Mouse (Mus musculus) megakaryocyte-erythroid progenitor cell, adult 5-6 weeks (primary cell): ENCODE measurements around the gene Trmt10b. TPM values are rescaled to one million over a fixed set of nuclear protein-coding genes. Genes with fewer than 3 reads are reported as not detected.

Experiments used
- ATAC-seq: replicated peaks from 2 replicates; pipeline ENCODE4 v1.8.0; 2016; ENCODE audit warnings: mild to moderate bottlenecking, inconsistent platforms; ENCODE audit not compliant: severe bottlenecking, poor library complexity, low FRiP score, low TSS enrichment
- total RNA-seq, 2 experiments: library from RNA; stranded (forward) in 1 of 2; stranded (reverse) in 1 of 2; fragments of 200-1000, 215-1000 nt in 1 of 2; fragments of >200 nt in 1 of 2; fragmentation: Nextera tagmentation in 1 of 2; gene quantifications; 2 replicates each; pipeline ENCODE4 v1.2.3; 2014 to 2017

Trmt10b gene
- total RNA-seq (2014; fragmentation: Nextera tagmentation) (10.8 and 17.8 TPM in 2 replicates), total RNA-seq (2017) (13.3 and 38.4 TPM in 2 replicates)

GRCm38 (mm10) chr4:45296662-45297564 lies at the start of gene Trmt10b:
TSS of gene Trmt10b (plus strand) at chr4:45297127.
- peak; percentile 99 for ATAC-seq

DNA sequence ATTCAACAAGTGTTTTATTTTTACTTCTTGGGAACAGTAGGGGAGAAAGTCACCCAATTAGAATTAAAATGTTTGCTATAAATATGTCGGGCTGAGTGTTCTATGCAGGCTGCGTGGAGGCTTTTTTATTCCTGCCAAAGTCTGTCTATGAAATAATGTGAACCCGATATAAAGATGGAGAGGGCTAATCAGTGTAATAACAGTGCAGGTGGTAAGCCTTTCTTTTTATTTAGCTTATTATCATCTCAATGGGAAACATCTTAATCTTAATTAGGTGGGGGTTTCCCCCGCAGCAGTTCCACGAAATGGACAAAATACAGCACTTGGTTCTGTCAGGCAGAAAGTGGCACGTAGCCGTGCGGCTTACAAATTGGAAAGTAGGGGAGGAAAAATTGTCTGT lies 45.7 kb upstream of the Trmt10b start:
- no peak for ATAC-seq

DNA sequence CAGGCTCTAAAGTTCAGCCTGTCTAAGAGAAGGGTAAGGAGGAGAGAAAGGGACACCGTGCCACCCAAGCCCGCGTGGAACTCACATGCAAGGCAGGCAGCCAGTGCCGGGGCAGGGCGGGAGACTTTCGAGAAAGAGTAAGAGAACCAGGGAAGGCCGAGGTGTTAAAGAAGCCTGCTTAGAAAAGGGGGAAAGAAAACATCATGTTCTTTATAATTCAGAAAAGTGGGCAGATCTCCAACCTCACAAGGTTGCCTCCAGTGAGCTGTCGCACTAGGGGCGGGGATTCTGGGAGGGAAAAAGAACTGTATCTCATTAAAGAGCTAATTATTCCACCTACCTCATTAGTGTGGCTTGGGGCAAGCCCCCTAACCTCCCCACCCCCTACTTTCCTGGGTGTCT lies 44.1 kb upstream of the Trmt10b start:
- ATAC-seq: no peak

DNA sequence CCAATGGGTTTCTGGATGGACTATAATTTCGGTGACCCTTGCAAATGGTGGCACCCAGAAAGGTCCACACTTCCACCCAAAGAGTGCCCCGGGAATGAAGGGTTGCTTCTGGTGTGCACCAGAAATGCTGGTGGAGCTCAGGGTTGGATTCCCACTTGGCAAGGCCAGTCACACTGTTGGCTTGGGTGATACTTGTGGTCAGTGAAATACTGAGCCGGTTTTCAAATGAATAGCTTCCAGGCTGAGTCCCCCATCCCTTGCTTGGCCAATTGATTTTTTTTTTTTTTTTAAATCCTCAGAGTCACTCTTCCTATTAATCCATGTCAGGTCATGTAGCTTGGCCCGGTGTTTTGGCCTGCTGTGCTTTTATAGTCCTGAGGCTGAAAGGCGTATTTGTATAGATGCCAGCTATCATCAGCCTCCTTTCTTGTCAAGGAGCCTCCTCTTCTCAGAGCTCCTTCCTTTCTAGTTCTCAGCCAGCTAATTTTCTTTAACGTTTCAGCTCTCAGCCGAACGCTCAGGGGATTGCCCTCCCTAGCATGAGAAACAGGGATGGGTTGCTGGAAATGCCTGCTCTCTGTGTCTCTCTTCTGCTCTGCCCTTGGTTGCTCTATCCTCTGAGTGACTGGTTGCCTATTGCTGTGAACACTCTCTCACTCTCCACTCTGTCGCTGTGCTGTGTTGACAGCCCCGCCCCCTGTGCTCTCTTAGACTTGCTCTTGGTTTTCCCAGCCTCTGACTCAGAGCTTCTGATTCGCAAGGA lies 42.9 kb upstream of the Trmt10b start:
- no peak for ATAC-seq

GRCm38 (mm10) chr4:45259232-45259832 lies 37.6 kb upstream of the Trmt10b start:
- ATAC-seq: no peak

GRCm38 (mm10) chr4:45261551-45261950 lies 35.4 kb upstream of the Trmt10b start:
- ATAC-seq: no peak

GRCm38 (mm10) chr4:45267883-45268282 lies 29.0 kb upstream of the Trmt10b start:
- peak; percentile 96 for ATAC-seq

DNA sequence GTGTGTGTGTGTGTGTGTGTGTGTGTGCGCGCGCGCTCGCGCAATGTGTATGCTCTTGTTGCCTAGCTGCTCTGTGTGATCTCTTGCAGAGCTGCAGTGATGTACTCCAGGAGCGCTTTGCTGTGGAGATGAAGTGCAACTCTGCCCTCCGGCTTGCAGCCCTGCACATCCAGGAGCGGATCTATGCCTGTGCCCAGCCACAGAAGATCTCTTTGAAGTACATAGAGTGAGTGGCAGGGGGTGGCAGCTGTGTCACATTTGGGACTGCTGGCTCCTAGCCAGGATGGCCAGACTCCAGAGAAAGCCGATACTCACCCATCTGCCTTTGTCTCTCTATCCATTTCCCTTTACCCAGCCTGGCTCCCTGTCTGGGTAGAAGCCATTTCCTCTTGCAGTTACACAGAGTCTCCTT lies 25.9 kb upstream of the Trmt10b start:
- no peak for ATAC-seq

DNA sequence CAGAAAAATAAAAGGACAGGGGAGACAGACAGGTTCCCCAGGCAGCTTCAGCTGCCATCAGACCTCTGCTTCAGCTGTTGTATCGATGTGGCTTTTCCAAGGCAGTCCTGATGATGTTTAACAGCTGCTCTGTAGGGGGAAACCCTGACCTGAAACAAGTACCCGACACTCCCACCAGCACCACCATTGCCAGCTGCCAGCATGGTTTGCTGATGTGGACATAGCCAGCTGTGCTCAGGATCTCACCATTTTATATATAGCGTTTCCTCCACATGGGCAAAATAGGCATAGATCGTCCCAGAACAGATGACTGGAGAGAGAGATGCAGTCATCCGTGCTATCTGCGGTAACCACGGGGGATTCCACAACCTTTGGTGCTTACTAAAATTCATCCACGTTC lies 21.2 kb upstream of the Trmt10b start:
- no peak for ATAC-seq

DNA sequence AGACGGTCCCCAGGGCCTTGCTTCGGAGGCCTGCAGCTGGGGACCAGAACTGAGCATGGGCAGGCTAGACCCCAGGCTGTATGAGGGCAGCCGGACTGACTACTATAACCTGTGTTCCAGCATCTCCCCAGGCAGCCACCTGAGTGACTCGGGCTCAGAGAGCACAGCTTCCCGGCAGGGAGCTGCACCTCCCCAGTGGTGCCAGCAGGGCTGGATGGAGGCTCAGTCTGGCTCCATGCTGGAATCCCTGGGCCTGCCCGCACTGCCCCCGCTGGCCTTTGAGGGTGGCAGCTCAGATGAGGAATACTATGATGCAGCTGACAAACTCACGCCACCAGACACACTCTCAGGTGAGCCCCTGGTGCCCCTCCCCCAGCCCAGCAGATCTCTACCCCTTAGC lies 17.6 kb upstream of the Trmt10b start:
- ATAC-seq: peak; percentile 79

DNA sequence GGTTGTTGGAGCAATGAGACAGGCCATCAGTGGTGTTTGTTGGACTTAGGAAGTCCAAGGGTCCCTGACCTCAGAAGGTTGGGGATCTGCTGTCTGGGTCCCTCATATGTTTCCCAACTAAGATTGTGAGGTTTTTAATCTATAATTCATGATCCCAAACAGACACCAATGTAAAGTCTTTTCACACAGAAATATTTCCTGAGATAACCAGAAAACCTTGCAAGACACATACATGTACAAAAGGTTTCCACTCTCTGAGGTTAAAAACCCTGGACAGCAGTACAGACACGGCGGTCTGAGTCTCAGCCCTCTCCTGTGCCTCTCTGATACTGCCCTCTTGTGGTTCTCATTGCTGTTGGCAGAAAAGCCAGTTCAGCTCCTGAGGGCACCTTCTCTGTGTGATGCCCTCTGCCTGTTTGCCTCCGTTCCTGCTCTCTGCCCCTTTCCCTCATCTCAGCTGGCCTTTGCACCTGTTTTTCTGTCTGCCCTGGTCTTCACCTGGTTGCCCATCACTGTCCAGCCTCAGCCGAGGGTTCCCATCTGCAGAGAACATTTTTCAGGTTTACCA lies 16.9 kb upstream of the Trmt10b start:
- ATAC-seq: peak; percentile 80

GRCm38 (mm10) chr4:45286318-45286717 lies 10.6 kb upstream of the Trmt10b start:
- no peak; the same call in 1 of the 2 replicates for ATAC-seq

- no peak for ATAC-seq
These were observed 9.0 kb upstream of the Trmt10b start for GRCm38 (mm10) chr4:45287906-45288305.

DNA sequence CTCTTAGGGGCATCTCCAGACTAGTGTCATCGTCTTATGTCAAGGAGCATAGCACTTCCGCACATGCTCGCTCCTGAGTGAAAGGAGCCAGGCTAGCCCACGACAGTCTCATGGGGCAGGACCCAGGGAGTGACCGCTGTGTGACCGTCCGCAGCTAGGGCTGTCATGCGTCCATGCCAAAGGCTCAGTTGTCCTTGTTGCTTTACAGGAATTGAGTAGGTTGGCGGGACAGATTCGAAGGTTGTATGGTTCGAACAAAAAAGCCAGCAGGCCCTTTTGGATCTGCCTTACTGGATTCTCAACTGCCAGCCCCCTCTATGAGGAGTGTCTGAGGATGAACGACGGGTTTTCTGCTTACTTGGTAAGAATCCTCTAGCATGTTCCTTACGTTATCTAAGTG lies 8.6 kb downstream of the Trmt10b start:
- no peak for ATAC-seq

GRCm38 (mm10) chr4:45308046-45308445 lies 11.1 kb downstream of the Trmt10b start:
- peak; percentile 70; the same call in 1 of the 2 replicates for ATAC-seq

DNA sequence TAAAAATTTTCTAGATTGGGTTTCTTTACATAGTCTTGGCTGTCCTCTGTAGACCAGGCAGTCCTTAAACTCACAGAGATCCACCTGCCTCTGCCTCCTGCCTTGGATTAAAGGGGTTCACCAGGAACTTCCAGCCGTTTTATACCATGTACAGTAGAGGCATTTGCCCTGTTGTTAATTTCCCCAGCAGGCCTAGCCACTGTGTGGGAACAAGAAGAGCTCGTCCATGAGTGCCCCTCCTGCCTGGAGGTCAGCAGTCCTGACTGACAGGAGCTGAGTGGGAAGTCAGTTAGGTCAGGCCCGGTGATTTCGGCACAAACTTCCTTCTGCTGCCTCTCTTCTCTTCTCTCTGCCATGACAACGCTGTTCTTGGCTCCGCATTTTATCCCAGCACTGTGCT lies 11.7 kb downstream of the Trmt10b start:
- no peak for ATAC-seq

DNA sequence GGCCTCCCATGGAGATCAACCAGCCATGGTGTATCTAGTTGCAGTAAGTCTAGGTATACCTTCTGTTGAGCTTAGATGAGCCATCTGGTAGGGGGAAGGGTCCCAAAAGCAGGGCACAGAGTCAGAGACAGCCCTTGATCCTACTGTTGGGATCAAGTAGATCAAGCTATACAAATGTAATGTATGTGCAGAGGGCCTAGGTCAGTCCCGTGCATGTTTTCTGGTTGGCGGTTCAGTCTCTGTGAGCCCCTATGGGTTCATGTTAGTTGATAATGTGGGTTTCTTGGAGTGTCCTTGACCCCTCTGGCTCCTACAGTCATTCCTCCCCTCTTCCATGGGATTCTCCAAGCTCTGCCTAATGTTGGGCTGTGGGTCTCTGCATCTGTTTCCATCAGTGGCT lies 14.1 kb downstream of the Trmt10b start:
- ATAC-seq: no peak

DNA sequence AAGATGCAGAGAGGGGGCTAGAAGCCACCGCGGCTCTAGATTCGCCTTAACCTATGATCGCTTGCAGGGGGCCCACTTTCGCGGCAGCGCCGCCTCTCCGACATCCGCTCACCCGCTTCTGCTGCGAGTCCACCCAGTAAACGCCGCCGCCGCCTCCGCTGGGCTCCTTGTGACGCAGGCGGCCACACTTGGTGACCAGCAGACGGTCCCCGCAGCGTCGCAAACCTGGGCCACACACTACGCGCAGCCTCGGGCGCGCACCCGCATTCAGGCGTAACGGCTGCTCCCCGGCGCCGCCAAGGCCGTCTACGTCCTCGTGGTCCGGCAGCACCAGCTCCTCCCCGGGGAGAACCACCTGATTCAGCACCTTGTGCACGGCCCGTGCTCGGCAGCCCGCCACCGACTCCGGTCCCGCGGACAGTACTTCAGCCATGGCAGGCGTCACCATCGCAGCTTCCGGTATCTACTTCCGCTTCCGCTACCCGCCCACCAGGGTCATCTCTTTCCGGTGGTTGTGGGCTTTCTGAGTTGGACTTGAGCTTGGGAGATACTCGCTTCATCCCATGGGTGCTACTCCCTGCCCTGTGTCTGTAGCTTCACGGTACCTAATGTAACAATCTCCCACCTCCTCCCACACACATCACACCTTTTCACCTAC lies 23.4 kb downstream of the Trmt10b start:
- ATAC-seq: peak; percentile 91

DNA sequence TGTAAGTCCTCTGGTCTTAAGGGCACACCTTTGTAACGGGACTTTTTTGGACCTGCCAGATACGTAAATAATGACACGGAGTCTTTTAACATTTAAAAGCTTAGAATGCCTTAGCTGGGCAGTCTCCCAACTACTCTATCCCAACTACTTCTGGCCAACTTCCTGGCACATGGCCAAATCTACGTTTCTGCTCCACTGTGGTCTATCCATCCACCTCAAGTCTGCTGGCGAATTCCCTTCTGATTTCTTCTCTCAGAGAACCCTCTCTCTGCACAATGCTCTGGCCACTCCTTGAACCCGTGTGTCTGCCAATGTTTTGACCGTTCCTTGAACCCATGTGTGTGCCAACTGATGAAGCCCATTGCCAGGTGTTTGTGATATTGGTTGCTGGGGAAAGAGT lies 34.2 kb downstream of the Trmt10b start:
- no peak for ATAC-seq
